Mouse (Mus musculus) stomach, embryonic 16.5 days (tissue): ENCODE data around the gene Arpc2. TPM values are rescaled to one million over a fixed set of nuclear protein-coding genes. Genes with fewer than 3 reads are reported as not detected.

Source experiments
- ATAC-seq: fragments of 200-750 bp; cut with Nextera tagmentation; 2 replicates; pipeline ENCODE4 v1.8.0; 2017; ENCODE audit warnings: moderate number of reproducible peaks, moderate TSS enrichment; ENCODE audit not compliant: insufficient read depth, low FRiP score
- H3K27ac ChIP-seq: fragments of 300-500 bp; sonication (generic); 2 replicates; pipeline ENCODE4 v1.5.1; 2014; ENCODE audit warnings: low read length
- H3K27me3 ChIP-seq: fragments of 300-500 bp; sonication (generic); 2 replicates; pipeline ENCODE4 v1.6.1; 2014; ENCODE audit warnings: low read length, control low read depth, mixed read lengths; ENCODE audit not compliant: control insufficient read depth, insufficient read depth
- H3K36me3 ChIP-seq: fragments of 300-500 bp; sonication (generic); 2 replicates; pipeline ENCODE4 v1.6.1; 2014; ENCODE audit warnings: low read length; ENCODE audit not compliant: control insufficient read depth, insufficient read depth
- H3K4me1 ChIP-seq: fragments of 300-500 bp; sonication (generic); 2 replicates; pipeline ENCODE4 v1.6.1; 2014; ENCODE audit warnings: low read length, control low read depth, mixed read lengths; ENCODE audit not compliant: control insufficient read depth, insufficient read depth
- H3K4me2 ChIP-seq: fragments of 300-500 bp; sonication (generic); 2 replicates; pipeline ENCODE4 v1.6.1; 2014; ENCODE audit warnings: low read depth, low read length, mixed read lengths
- H3K4me3 ChIP-seq: fragments of 300-500 bp; sonication (generic); replicated peaks from 2 replicates; pipeline ENCODE4 v1.5.1; 2014; ENCODE audit warnings: mild to moderate bottlenecking, low read length
- H3K9ac ChIP-seq: fragments of 300-500 bp; sonication (generic); 2 replicates; pipeline ENCODE4 v1.6.1; 2014; ENCODE audit warnings: low read length
- H3K9me3 ChIP-seq: fragments of 300-500 bp; sonication (generic); replicated peaks from 2 replicates; pipeline ENCODE4 v1.6.1; 2016; ENCODE audit warnings: low read length, control low read depth; ENCODE audit not compliant: control insufficient read depth
- WGBS: fragments of 180-500 bp; shearing (Covaris S2); extraction: QIAGEN DNeasy Blood & Tissue Kit; methylation state at CpG from one replicate; pipeline ENCODE4 v1.1.7; 2014; 5-methylcytosine and 5-hydroxymethylcytosine counted together
- polyA plus RNA-seq: library from polyadenylated mRNA; unstranded; fragments of >200 nt; fragmentation: Nextera tagmentation; extraction: Ambion mirVana; gene quantifications from 2 replicates; pipeline ENCODE4 v1.2.1, GENCODE M21; 2015

The Arpc2 gene
- polyA plus RNA-seq, 1 experiment from 2014 or later, result 544 TPM

GRCm38 (mm10) chr1:74230992-74231391, 4.9 kb upstream of the Arpc2 start:
- Histone ChIP-seq H3K36me3 (no peaks in the 10 kb centered on the region), H3K27ac (no peak overlapping the region), H3K4me3 (no peak overlapping the region), H3K4me1 (no peaks in the 10 kb centered on the region), H3K9ac (no peak overlapping the region), H3K9me3 (no peaks in the 10 kb centered on the region), H3K4me2 (no peak overlapping the region), H3K27me3 (no peaks in the 10 kb centered on the region)
- no peak for ATAC-seq
- WGBS, result no CpG with 5 or more reads among the region's 1 CpGs

- Histone ChIP-seq H3K4me3 (peak overlapping the region; percentile 85), H3K9me3 (no peaks in the 10 kb centered on the region), H3K4me2 (peak overlapping the region; percentile 87), H3K36me3 (no peaks in the 10 kb centered on the region), H3K27me3 (no peaks in the 10 kb centered on the region), H3K27ac (peak overlapping the region; percentile 96), H3K4me1 (peaks cover 39% of the 10 kb centered on the region), H3K9ac (peak overlapping the region; percentile 96)
- WGBS, result under 1% methylated on average over 57 of the region's 57 CpGs
- peak; percentile 46 for ATAC-seq
Observed at GRCm38 (mm10) chr1:74236590-74237317, 870 bp downstream of the Arpc2 start.

GRCm38 (mm10) chr1:74237671-74238070, 1.8 kb downstream of the Arpc2 start:
- ATAC-seq, result no peak
- H3K4me2 ChIP-seq, result peak overlapping the region; percentile 87
- peak overlapping the region; percentile 96 for H3K9ac ChIP-seq
- H3K9me3 ChIP-seq, result no peaks in the 10 kb centered on the region
- H3K27ac ChIP-seq, result peak overlapping the region; percentile 96
- H3K27me3 ChIP-seq, result no peaks in the 10 kb centered on the region
- H3K36me3 ChIP-seq, result no peaks in the 10 kb centered on the region
- H3K4me1 ChIP-seq, result peaks cover 41% of the 10 kb centered on the region
- WGBS, result 16% methylated on average over 5 of the region's 5 CpGs
- peak overlapping the region; percentile 85 for H3K4me3 ChIP-seq

GRCm38 (mm10) chr1:74238136-74238535, 2.3 kb downstream of the Arpc2 start:
- Histone ChIP-seq H3K4me3 (peak overlapping the region; percentile 85), H3K27me3 (no peaks in the 10 kb centered on the region), H3K4me1 (peaks cover 42% of the 10 kb centered on the region), H3K9ac (peak overlapping the region; percentile 96), H3K36me3 (no peaks in the 10 kb centered on the region), H3K9me3 (no peaks in the 10 kb centered on the region), H3K27ac (peak overlapping the region; percentile 96), H3K4me2 (peak overlapping the region; percentile 87)
- no peak for ATAC-seq
- WGBS, result 54% methylated on average over 1 of the region's 1 CpGs

- Histone ChIP-seq H3K27me3 (no peaks in the 10 kb centered on the region), H3K9me3 (no peaks in the 10 kb centered on the region), H3K4me1 (peaks cover 49% of the 10 kb centered on the region), H3K9ac (peak overlapping the region; percentile 56), H3K27ac (peak overlapping the region; percentile 91), H3K4me3 (peak overlapping the region; percentile 85), H3K4me2 (peak overlapping the region; percentile 87), H3K36me3 (no peaks in the 10 kb centered on the region)
- ATAC-seq, result no peak
- WGBS, result 38% methylated on average over 7 of the region's 7 CpGs
Observed at GRCm38 (mm10) chr1:74239162-74239561, 3.3 kb downstream of the Arpc2 start.

- peak overlapping the region; percentile 56 for H3K9ac ChIP-seq
Observed at GRCm38 (mm10) chr1:74239618-74240017, 3.7 kb downstream of the Arpc2 start.

GRCm38 (mm10) chr1:74240311-74240710, 4.4 kb downstream of the Arpc2 start:
- 21% methylated on average over 6 of the region's 6 CpGs for WGBS
- H3K4me2 ChIP-seq, result peak overlapping the region; percentile 87
- peak overlapping the region; percentile 15 for H3K4me3 ChIP-seq
- peak overlapping the region; percentile 13; the same call in 1 of the 2 replicates for H3K9ac ChIP-seq
- peaks cover 56% of the 10 kb centered on the region for H3K4me1 ChIP-seq
- H3K36me3 ChIP-seq, result no peaks in the 10 kb centered on the region
- H3K9me3 ChIP-seq, result no peaks in the 10 kb centered on the region
- H3K27ac ChIP-seq, result peak overlapping the region; percentile 91
- H3K27me3 ChIP-seq, result no peaks in the 10 kb centered on the region
- peak; percentile 23; the same call in 1 of the 2 replicates for ATAC-seq

More at GRCm38 (mm10) chr1:74239618-74240017, 3.7 kb downstream of the Arpc2 start:
- peak overlapping the region; percentile 85 for H3K4me3 ChIP-seq
- H3K27ac ChIP-seq, result peak overlapping the region; percentile 91
- ATAC-seq, result no peak
- H3K4me1 ChIP-seq, result peaks cover 49% of the 10 kb centered on the region
- no peaks in the 10 kb centered on the region for H3K27me3 ChIP-seq
- no peaks in the 10 kb centered on the region for H3K9me3 ChIP-seq
- no peaks in the 10 kb centered on the region for H3K36me3 ChIP-seq
- WGBS, result 40% methylated on average over 11 of the region's 11 CpGs
- H3K4me2 ChIP-seq, result peak overlapping the region; percentile 87

- H3K9ac ChIP-seq, result peak overlapping the region; percentile 13
- H3K27ac ChIP-seq, result peak overlapping the region; percentile 91
- H3K9me3 ChIP-seq, result no peaks in the 10 kb centered on the region
- H3K36me3 ChIP-seq, result no peaks in the 10 kb centered on the region
- ATAC-seq, result no peak
- 55% methylated on average over 4 of the region's 4 CpGs for WGBS
- H3K4me2 ChIP-seq, result peak overlapping the region; percentile 87
- H3K4me1 ChIP-seq, result peaks cover 57% of the 10 kb centered on the region
- no peaks in the 10 kb centered on the region for H3K27me3 ChIP-seq
- peak overlapping the region; percentile 15 for H3K4me3 ChIP-seq
Observed at GRCm38 (mm10) chr1:74240832-74241231, 4.9 kb downstream of the Arpc2 start.

- H3K4me3 ChIP-seq, result no peak overlapping the region
- no peak overlapping the region for H3K4me2 ChIP-seq
- H3K4me1 ChIP-seq, result peaks cover 42% of the 10 kb centered on the region
- H3K27me3 ChIP-seq, result no peaks in the 10 kb centered on the region
- peaks cover 18% of the 10 kb centered on the region for H3K36me3 ChIP-seq
- WGBS, result 49% methylated on average over 2 of the region's 2 CpGs
- H3K9me3 ChIP-seq, result no peaks in the 10 kb centered on the region
- no peak for ATAC-seq
- no peak overlapping the region for H3K27ac ChIP-seq
- H3K9ac ChIP-seq, result no peak overlapping the region
Observed at GRCm38 (mm10) chr1:74245525-74245924, 9.6 kb downstream of the Arpc2 start.
